Mouse (Mus musculus) CH12.LX (cell line): ENCODE data around the gene Arhgef40. TPM values are rescaled to one million over a fixed set of nuclear protein-coding genes. Genes with fewer than 3 reads are reported as not detected.

ENCODE experiments used
- DNase-seq: peaks from one replicate; pipeline ENCODE4 v3.0.0-alpha.2; 2013; ENCODE audit errors: extremely low read depth
- H3K27ac ChIP-seq: 2 replicates; pipeline ENCODE4 v1.5.1; 2012; ENCODE audit warnings: low read depth, mild to moderate bottlenecking, control low read depth, moderate library complexity; ENCODE audit not compliant: insufficient read depth
- H3K27me3 ChIP-seq: replicated peaks from 2 replicates; pipeline ENCODE3; 2012; ENCODE audit warnings: inconsistent platforms
- H3K36me3 ChIP-seq, 2 experiments: replicated peaks in 1 of 2; 2 replicates each; pipeline versions ENCODE3 to v1.6.1; 2012; ENCODE audit warnings: inconsistent platforms in 1 of 2, low read length in 1 of 2, mild to moderate bottlenecking in 1 of 2, mixed read lengths in 1 of 2, moderate library complexity in 1 of 2; ENCODE audit not compliant: control insufficient read depth in 1 of 2, insufficient read depth in 1 of 2
- H3K4me1 ChIP-seq, 2 experiments: 2 replicates each; pipeline ENCODE4 v1.6.1; 2012; ENCODE audit warnings: inconsistent platforms in 1 of 2, moderate library complexity in 1 of 2; ENCODE audit not compliant: insufficient read depth in 2 of 2, control insufficient read depth in 1 of 2
- H3K4me2 ChIP-seq: 2 replicates; pipeline ENCODE4 v1.6.1; 2012; ENCODE audit warnings: low read depth, mild to moderate bottlenecking, control low read depth; ENCODE audit not compliant: poor library complexity, insufficient read depth, severe bottlenecking
- H3K4me3 ChIP-seq, 3 experiments: fragments of 150-350 bp in 1 of 3; sonication (generic) in 1 of 3; replicated peaks in 1 of 3; 2 replicates each; pipeline versions ENCODE3 to v1.5.1; 2011 to 2012; ENCODE audit warnings: low read depth in 2 of 3, low read length in 2 of 3, mild to moderate bottlenecking in 2 of 3, moderate library complexity in 2 of 3, control low read depth in 1 of 3, improper control_type of control experiment in 1 of 3, inconsistent platforms in 1 of 3, mixed read lengths in 1 of 3; ENCODE audit not compliant: poor library complexity in 1 of 3
- H3K79me2 ChIP-seq: replicated peaks from 2 replicates; pipeline ENCODE4 v1.6.1; 2012; ENCODE audit warnings: mild to moderate bottlenecking, moderate library complexity; ENCODE audit not compliant: control insufficient read depth, poor library complexity, insufficient read depth, severe bottlenecking; ENCODE audit errors: extremely low read depth
- H3K9ac ChIP-seq: 2 replicates; pipeline ENCODE4 v1.6.1; 2012; ENCODE audit warnings: low read depth, mild to moderate bottlenecking, control low read depth, moderate library complexity; ENCODE audit not compliant: insufficient read depth
- H3K9me3 ChIP-seq: replicated peaks from 2 replicates; pipeline ENCODE3; 2012; ENCODE audit warnings: low read length, inconsistent platforms, mixed read lengths
- CHD1 ChIP-seq: IDR thresholded peaks from 2 replicates; pipeline ENCODE4 v1.6.1; 2012; ENCODE audit warnings: low read depth, low read length, improper control_type of control experiment, inconsistent platforms
- CHD2 ChIP-seq: IDR thresholded peaks from 2 replicates; pipeline ENCODE4 v1.6.1; 2011; ENCODE audit warnings: low read length, improper control_type of control experiment
- CTCF ChIP-seq, 2 experiments: IDR thresholded peaks in 1 of 2; conservative IDR thresholded peaks in 1 of 2; 2 replicates each; pipeline ENCODE4 v1.5.1; 2011 to 2012; ENCODE audit warnings: low read depth in 2 of 2, low read length in 2 of 2, improper control_type of control experiment in 1 of 2, inconsistent platforms in 1 of 2, mild to moderate bottlenecking in 1 of 2, moderate library complexity in 1 of 2
- E2F4 ChIP-seq: IDR thresholded peaks from 2 replicates; pipeline ENCODE4 v1.6.1; 2011; ENCODE audit warnings: low read depth, low read length, improper control_type of control experiment; ENCODE audit not compliant: insufficient replicate concordance
- ELF1 ChIP-seq: IDR thresholded peaks from 2 replicates; pipeline ENCODE4 v1.6.1; 2014; ENCODE audit warnings: low read depth, mild to moderate bottlenecking, inconsistent platforms, low read length, improper control_type of control experiment
- ETS1 ChIP-seq: conservative IDR thresholded peaks from 2 replicates; pipeline ENCODE4 v1.6.1; 2012; ENCODE audit warnings: low read depth, mild to moderate bottlenecking, inconsistent platforms, low read length, improper control_type of control experiment, moderate library complexity
- GABPA ChIP-seq: IDR thresholded peaks from 2 replicates; pipeline ENCODE4 v1.6.1; 2012; ENCODE audit warnings: low read depth, low read length, improper control_type of control experiment, inconsistent platforms; ENCODE audit not compliant: insufficient replicate concordance
- HCFC1 ChIP-seq: IDR thresholded peaks from 2 replicates; pipeline ENCODE4 v1.6.1; 2012; ENCODE audit warnings: low read depth, mild to moderate bottlenecking, inconsistent platforms, low read length, improper control_type of control experiment
- IRF4 ChIP-seq: IDR thresholded peaks from 2 replicates; pipeline ENCODE4 v1.6.1; 2014; ENCODE audit warnings: low read depth, mild to moderate bottlenecking, inconsistent platforms, low read length, improper control_type of control experiment
- JUN ChIP-seq: IDR thresholded peaks from 2 replicates; pipeline ENCODE4 v1.6.1; 2011; ENCODE audit warnings: low read depth, mild to moderate bottlenecking, low read length, improper control_type of control experiment, moderate library complexity; ENCODE audit not compliant: insufficient read depth
- KAT2A ChIP-seq: IDR thresholded peaks from 2 replicates; pipeline ENCODE4 v1.6.1; 2012; ENCODE audit warnings: low read length, improper control_type of control experiment, inconsistent platforms; ENCODE audit not compliant: insufficient replicate concordance
- MAZ ChIP-seq: IDR thresholded peaks from 2 replicates; pipeline ENCODE4 v1.6.1; 2012; ENCODE audit warnings: low read depth, mild to moderate bottlenecking, inconsistent platforms, low read length, improper control_type of control experiment, moderate library complexity
- MEF2A ChIP-seq: IDR thresholded peaks from 2 replicates; pipeline ENCODE4 v1.6.1; 2014; ENCODE audit warnings: low read depth, mild to moderate bottlenecking, inconsistent platforms, low read length, improper control_type of control experiment, borderline replicate concordance
- MXI1 ChIP-seq: IDR thresholded peaks from 2 replicates; pipeline ENCODE4 v1.6.1; 2011; ENCODE audit warnings: mild to moderate bottlenecking, low read depth, low read length, improper control_type of control experiment
- MYC ChIP-seq: IDR thresholded peaks from 2 replicates; pipeline ENCODE4 v1.6.1; 2011; ENCODE audit warnings: low read depth, mild to moderate bottlenecking, improper control_type of control experiment, low read length
- NELFE ChIP-seq: IDR thresholded peaks from 2 replicates; pipeline ENCODE4 v1.6.1; 2011; ENCODE audit warnings: low read depth, low read length, improper control_type of control experiment
- PAX5 ChIP-seq: IDR thresholded peaks from 2 replicates; pipeline ENCODE4 v1.6.1; 2012; ENCODE audit warnings: low read length, inconsistent platforms, mixed read lengths
- POLR2A ChIP-seq: IDR thresholded peaks from 2 replicates; pipeline ENCODE4 v1.6.1; 2011; ENCODE audit warnings: low read depth, mild to moderate bottlenecking, improper control_type of control experiment, low read length
- POLR2AphosphoS2 ChIP-seq: IDR thresholded peaks from 2 replicates; pipeline ENCODE4 v1.6.1; 2011; ENCODE audit warnings: low read depth, low read length, improper control_type of control experiment
- RCOR1 ChIP-seq: conservative IDR thresholded peaks from 2 replicates; pipeline ENCODE4 v1.6.1; 2012; ENCODE audit warnings: low read depth, mild to moderate bottlenecking, inconsistent platforms, low read length, improper control_type of control experiment
- TCF12 ChIP-seq: IDR thresholded peaks from 2 replicates; pipeline ENCODE4 v1.6.1; 2014; ENCODE audit warnings: low read depth, mild to moderate bottlenecking, inconsistent platforms, low read length, improper control_type of control experiment
- UBTF ChIP-seq: IDR thresholded peaks from 2 replicates; pipeline ENCODE4 v1.6.1; 2012; ENCODE audit warnings: low read depth, mild to moderate bottlenecking, inconsistent platforms, low read length, improper control_type of control experiment, moderate library complexity
- USF1 ChIP-seq: IDR thresholded peaks from 2 replicates; pipeline ENCODE4 v1.6.1; 2014; ENCODE audit warnings: low read depth, mild to moderate bottlenecking, inconsistent platforms, low read length, improper control_type of control experiment
- ZC3H11A ChIP-seq: IDR thresholded peaks from 2 replicates; pipeline ENCODE4 v1.6.1; 2012; ENCODE audit warnings: low read depth, mild to moderate bottlenecking, inconsistent platforms, low read length, improper control_type of control experiment
- ZKSCAN1 ChIP-seq: IDR thresholded peaks from 2 replicates; pipeline ENCODE4 v1.6.1; 2012; ENCODE audit warnings: low read depth, inconsistent platforms, low read length, improper control_type of control experiment, borderline replicate concordance
- ZNF384 ChIP-seq: IDR thresholded peaks from 2 replicates; pipeline ENCODE4 v1.6.1; 2012; ENCODE audit warnings: low read depth, low read length, improper control_type of control experiment, inconsistent platforms
- dilution Hi-C: fragments of 300-500 bp; cut with MboI; formaldehyde crosslinking; loops from 2 replicates; pipeline ENCODE4 v1.14.3; 2020; ENCODE audit warnings: low sequenced_read_pairs; ENCODE audit not compliant: extremely low pct_unique_long_range_greater_than_20kb, extremely low pct_ligation_motif_present
- in situ Hi-C: fragments of 300-500 bp; cut with MboI; formaldehyde crosslinking; loops from 3 replicates; pipeline ENCODE4 v1.14.3; 2019; ENCODE audit warnings: low sequenced_read_pairs, low pct_ligation_motif_present, low pct_unique_long_range_greater_than_20kb, mixed read lengths
- polyA plus RNA-seq: library from polyadenylated mRNA; unstranded; fragments of >175 nt; gene quantifications from 2 replicates; pipeline ENCODE4 v1.2.1, GENCODE M21; 2012; ENCODE audit warnings: low read depth; ENCODE audit not compliant: insufficient read length
- total RNA-seq, 2 experiments: library from RNA; depleted of rRNA; stranded (reverse); fragments of 300-350 nt in 1 of 2; fragments of >200 nt in 1 of 2; gene quantifications; 2 replicates each; pipeline ENCODE4 v1.2.3; 2012 to 2014

The Arhgef40 gene
- total and polyA plus RNA-seq, 3 experiments: 0.62 to 3.8 (median 1.1) TPM

GRCm38 (mm10) chr14:52009841-52010240 lies 25.3 kb downstream of the Arhgef40 start:
- no peak overlapping the region for H3K27ac ChIP-seq
- H3K4me1 ChIP-seq: peaks cover 6 to 32% of the 10 kb centered on the region in 2 experiments
- peaks cover 21 to 42% of the 10 kb centered on the region in 2 experiments for H3K36me3 ChIP-seq
- H3K4me2 ChIP-seq: no peak overlapping the region
- no peaks in the 10 kb centered on the region for H3K27me3 ChIP-seq
- H3K4me3 ChIP-seq: no peak overlapping the region
- TF ChIP-seq POLR2AphosphoS2 (no peak), GABPA (no peak), IRF4 (no peak), KAT2A (no peak), MAZ (no peak), USF1 (no peak), MXI1 (no peak), HCFC1 (no peak), ELF1 (no peak), JUN (no peak), TCF12 (no peak), CHD1 (no peak), ZC3H11A (no peak), CHD2 (no peak), MEF2A (no peak), ZKSCAN1 (no peak), CTCF (conservative IDR thresholded peaks at IDR 0.05 in 1 of 2, IDR thresholded peaks at IDR 0.05 in 1 of 2; ENCODE audit: low read depth in 2 of 2, low read length in 2 of 2) (no peak), UBTF (no peak), MYC (no peak), RCOR1 (no peak)
- TF ChIP-seq, all 38 proteins: peak for 0
- Histone ChIP-seq H3K79me2 (no peaks in the 10 kb centered on the region), H3K9ac (no peak overlapping the region), H3K9me3 (no peaks in the 10 kb centered on the region)
- dilution Hi-C loops (no loop called here), in situ Hi-C loops (no loop called here)
- no peak for DNase-seq

GRCm38 (mm10) chr14:52010446-52011111 lies 26.1 kb downstream of the Arhgef40 start:
- Histone ChIP-seq H3K9ac (no peak overlapping the region), H3K36me3 (peaks cover 21 to 37% of the 10 kb centered on the region in 2 experiments)
- dilution Hi-C loops: no loop called here

More at GRCm38 (mm10) chr14:52010446-52011111, 26.1 kb downstream of the Arhgef40 start:
- peaks cover 6 to 37% of the 10 kb centered on the region in 2 experiments for H3K4me1 ChIP-seq
- no peak overlapping the region for H3K27ac ChIP-seq
- H3K79me2 ChIP-seq: no peaks in the 10 kb centered on the region
- no peaks in the 10 kb centered on the region for H3K27me3 ChIP-seq
- no peaks in the 10 kb centered on the region for H3K9me3 ChIP-seq
- no peak overlapping the region for H3K4me2 ChIP-seq
- no peak for TF ChIP-seq MEF2A
- TF ChIP-seq POLR2A: no peak
- TF ChIP-seq ZNF384: no peak
- TF ChIP-seq CTCF (conservative IDR thresholded peaks at IDR 0.05 in 1 of 2, IDR thresholded peaks at IDR 0.05 in 1 of 2; ENCODE audit: low read depth in 2 of 2, low read length in 2 of 2): no peak
- no peak for TF ChIP-seq NELFE
- no peak for TF ChIP-seq PAX5
- no peak for TF ChIP-seq ETS1
- TF ChIP-seq IRF4: no peak
- TF ChIP-seq E2F4: no peak
- no peak for TF ChIP-seq POLR2AphosphoS2
- no peak for TF ChIP-seq TCF12
- TF ChIP-seq, all 38 proteins: peak for 0
- in situ Hi-C loops: no loop called here
- H3K4me3 ChIP-seq: no peak overlapping the region
- no peak for DNase-seq
